ENCODE assay signal across 26 mouse cellular contexts in genomic region chr9:95464028-95464427, GRCm38 (mm10). TPM values are rescaled to one million over a fixed set of nuclear protein-coding genes. Genes with fewer than 3 reads are reported as not detected.
A peak's percentile ranks its signal among the peaks of the same experiment; 100 is the strongest.
DNase-seq lines count a peak whose midpoint lies in the region; ATAC-seq and TF ChIP-seq lines count a peak whose summit lies in the region.
"Had no signal": no experiment of that assay in that cellular context is flagged by ENCODE, and none has a peak within 500 bp of the region (broad histone marks: within the 10 kb centered on the region; RNA-seq: fewer than 3 reads in every experiment).

No protein-coding gene starts in this region.

- no peak overlapping the region for H3K9ac ChIP-seq in intestine, postnatal 0 days (ENCODE audit: low read depth, low read length)
- no peak overlapping the region for H3K9ac ChIP-seq in intestine, embryonic 16.5 days (ENCODE audit: low read depth, low read length)
- no peak overlapping the region for H3K9ac ChIP-seq in lung, postnatal 0 days (replicated peaks; ENCODE audit: low read depth)
- H3K9ac ChIP-seq in stomach, postnatal 0 days (ENCODE audit: low read length): no peak overlapping the region
- H3K9ac ChIP-seq: embryonic facial prominence, embryonic 12.5 days; forebrain, embryonic 12.5 days; hindbrain, embryonic 13.5 days; limb, embryonic 15.5 days; liver, embryonic 15.5 days; midbrain, embryonic 13.5 days; neural tube, embryonic 13.5 days had no signal

- no peaks in the 10 kb centered on the region for H3K9me3 ChIP-seq in intestine, postnatal 0 days (ENCODE audit: control insufficient read depth)
- no peaks in the 10 kb centered on the region for H3K9me3 ChIP-seq in intestine, embryonic 16.5 days (ENCODE audit: control insufficient read depth, low read length)
- no peaks in the 10 kb centered on the region for H3K9me3 ChIP-seq in lung, postnatal 0 days (ENCODE audit: low read length)
- H3K9me3 ChIP-seq in stomach, postnatal 0 days (ENCODE audit: control insufficient read depth, low read length): no peaks in the 10 kb centered on the region
- H3K9me3 ChIP-seq: embryonic facial prominence, embryonic 12.5 days; forebrain, embryonic 12.5 days; G1E; hindbrain, embryonic 13.5 days; limb, embryonic 15.5 days; liver, embryonic 15.5 days; midbrain, embryonic 13.5 days; neural tube, embryonic 13.5 days had no signal

- no peak overlapping the region for H3K27ac ChIP-seq in intestine, postnatal 0 days (ENCODE audit: low read depth, low read length)
- no peak overlapping the region for H3K27ac ChIP-seq in intestine, embryonic 16.5 days (ENCODE audit: low read length)
- no peak overlapping the region for H3K27ac ChIP-seq in lung, postnatal 0 days (ENCODE audit: low read length)
- H3K27ac ChIP-seq in stomach, postnatal 0 days (replicated peaks): no peak overlapping the region
- H3K27ac ChIP-seq: embryonic facial prominence, embryonic 12.5 days; forebrain, embryonic 12.5 days; hindbrain, embryonic 13.5 days; limb, embryonic 15.5 days; liver, embryonic 15.5 days; midbrain, embryonic 13.5 days; neural tube, embryonic 13.5 days had no signal

- H3K4me1 ChIP-seq in intestine, postnatal 0 days (replicated peaks; ENCODE audit: control insufficient read depth, insufficient read depth, low read length): no peaks in the 10 kb centered on the region
- H3K4me1 ChIP-seq in intestine, embryonic 16.5 days (ENCODE audit: control insufficient read depth, insufficient read depth, low read length): no peaks in the 10 kb centered on the region
- H3K4me1 ChIP-seq in lung, postnatal 0 days (ENCODE audit: insufficient read depth, low read depth, low read length): no peaks in the 10 kb centered on the region
- H3K4me1 ChIP-seq in stomach, postnatal 0 days (replicated peaks; ENCODE audit: control insufficient read depth, insufficient read depth): no peaks in the 10 kb centered on the region
- H3K4me1 ChIP-seq: embryonic facial prominence, embryonic 12.5 days; forebrain, embryonic 12.5 days; hindbrain, embryonic 13.5 days; limb, embryonic 15.5 days; liver, embryonic 15.5 days; midbrain, embryonic 13.5 days; neural tube, embryonic 13.5 days had no signal

- H3K4me2 ChIP-seq in intestine, postnatal 0 days (replicated peaks; ENCODE audit: low read depth): no peak overlapping the region
- no peak overlapping the region for H3K4me2 ChIP-seq in intestine, embryonic 16.5 days (ENCODE audit: low read depth, low read length)
- H3K4me2 ChIP-seq in lung, postnatal 0 days (replicated peaks; ENCODE audit: low read depth, low read length): no peak overlapping the region
- H3K4me2 ChIP-seq in stomach, postnatal 0 days (replicated peaks; ENCODE audit: low read depth): no peak overlapping the region
- H3K4me2 ChIP-seq: embryonic facial prominence, embryonic 12.5 days; forebrain, embryonic 12.5 days; hindbrain, embryonic 13.5 days; limb, embryonic 15.5 days; liver, embryonic 15.5 days; midbrain, embryonic 13.5 days; neural tube, embryonic 13.5 days had no signal

- 86% methylated on average over 1 of the region's 1 CpGs for WGBS in intestine, postnatal 0 days
- WGBS in intestine, embryonic 16.5 days: 85% methylated on average over 1 of the region's 1 CpGs
- 95% methylated on average over 1 of the region's 1 CpGs for WGBS in lung, postnatal 0 days
- WGBS in stomach, postnatal 0 days: 79% methylated on average over 1 of the region's 1 CpGs

- ATAC-seq in CD4-positive, CD25-positive, alpha-beta regulatory T cell, adult 4 months: no peak
- no peak for ATAC-seq in intestine, postnatal 0 days
- ATAC-seq in intestine, embryonic 16.5 days: no peak
- no peak for ATAC-seq in lung, postnatal 0 days
- no peak for ATAC-seq in stomach, postnatal 0 days (ENCODE audit: low FRiP score, low TSS enrichment)
- ATAC-seq: midbrain, embryonic 13.5 days had no signal

- no peak for TF ChIP-seq EP300 in lung, postnatal 0 days (IDR thresholded peaks at IDR 0.05)
- TF ChIP-seq EP300 in stomach, postnatal 0 days (optimal IDR thresholded peaks at IDR 0.05): no peak

- peak; percentile 5 for DNase-seq in CD4-positive, CD25-positive, alpha-beta regulatory T cell, adult 2 months (ENCODE audit: low read depth, low spot score)
- DNase-seq in lung, postnatal 0 days (ENCODE audit: low spot score): no peak
- no peak for DNase-seq in lung, postnatal 10 days
- DNase-seq in stomach, postnatal 0 days (ENCODE audit: low spot score): no peak
- no peak for DNase-seq in spleen, postnatal 10 days (ENCODE audit: low spot score in 2 of 2)
- DNase-seq: adrenal gland, adult 2 months; cerebellum, adult 11-12 months; cerebellum, postnatal 10 days; gastrocnemius, postnatal 10 days; kidney, postnatal 36 days; retina, postnatal 1 day; thymus, adult 2 months; thymus, postnatal 4 days had no signal

- H3K4me3 ChIP-seq in intestine, postnatal 0 days (ENCODE audit: low read depth, low read length): no peak overlapping the region
- no peak overlapping the region for H3K4me3 ChIP-seq in intestine, embryonic 16.5 days (ENCODE audit: low read length)
- no peak overlapping the region for H3K4me3 ChIP-seq in lung, postnatal 0 days (ENCODE audit: low read depth, low read length)
- H3K4me3 ChIP-seq in stomach, postnatal 0 days (ENCODE audit: low read depth, low read length): no peak overlapping the region
- H3K4me3 ChIP-seq: embryonic facial prominence, embryonic 12.5 days; forebrain, embryonic 12.5 days; hindbrain, embryonic 13.5 days; limb, embryonic 15.5 days; liver, embryonic 15.5 days; midbrain, embryonic 13.5 days; myocyte; neural tube, embryonic 13.5 days had no signal

- no peaks in the 10 kb centered on the region for H3K27me3 ChIP-seq in intestine, postnatal 0 days (replicated peaks; ENCODE audit: control insufficient read depth, insufficient read depth, low read length)
- no peaks in the 10 kb centered on the region for H3K27me3 ChIP-seq in intestine, embryonic 16.5 days (replicated peaks; ENCODE audit: control insufficient read depth, insufficient read depth, low read length)
- no peaks in the 10 kb centered on the region for H3K27me3 ChIP-seq in lung, postnatal 0 days (replicated peaks; ENCODE audit: insufficient read depth, low read length)
- H3K27me3 ChIP-seq in stomach, postnatal 0 days (ENCODE audit: control insufficient read depth, insufficient read depth, low read length): no peaks in the 10 kb centered on the region
- H3K27me3 ChIP-seq: CH12.LX; embryonic facial prominence, embryonic 12.5 days; forebrain, embryonic 12.5 days; hindbrain, embryonic 13.5 days; limb, embryonic 15.5 days; liver, embryonic 15.5 days; midbrain, embryonic 13.5 days; neural tube, embryonic 13.5 days had no signal

- peaks cover 46% of the 10 kb centered on the region for H3K36me3 ChIP-seq in intestine, postnatal 0 days (ENCODE audit: control insufficient read depth, insufficient read depth)
- H3K36me3 ChIP-seq in intestine, embryonic 16.5 days (ENCODE audit: control insufficient read depth, insufficient read depth, low read length): peaks cover 10% of the 10 kb centered on the region
- peaks cover 17% of the 10 kb centered on the region for H3K36me3 ChIP-seq in lung, postnatal 0 days (ENCODE audit: insufficient read depth, low read length)
- H3K36me3 ChIP-seq in stomach, postnatal 0 days (ENCODE audit: control insufficient read depth, insufficient read depth, low read length): peaks cover 13% of the 10 kb centered on the region

- TF ChIP-seq CTCF in intestine, postnatal 0 days (IDR thresholded peaks at IDR 0.05; ENCODE audit: low read depth): peak; percentile 44
- peak; percentile 42 for TF ChIP-seq CTCF in lung, postnatal 0 days (IDR thresholded peaks at IDR 0.05)
- peak; percentile 43 for TF ChIP-seq CTCF in stomach, postnatal 0 days (IDR thresholded peaks at IDR 0.05; ENCODE audit: low read depth)

RNA-seq across cellular contexts. Expression of gene U2surp, which starts 47.8 kb away (rescaled TPM):
- polyA plus RNA-seq in CD4-positive, CD25-positive, alpha-beta regulatory T cell, adult 4 months (2017; shearing (Covaris generic)): 100 to 1,000 TPM; 182 to 241 TPM
- polyA plus RNA-seq in intestine, postnatal 0 days (2015; fragmentation: Nextera tagmentation; extraction: Ambion mirVana): 97.5 and 112 TPM in 2 replicates
- polyA plus RNA-seq in intestine, embryonic 16.5 days (2015; fragmentation: Nextera tagmentation; extraction: Ambion mirVana): 103 and 109 TPM in 2 replicates
- polyA plus RNA-seq in lung, postnatal 0 days (2015; fragmentation: Nextera tagmentation; extraction: Ambion mirVana): 73.2 and 84.4 TPM in 2 replicates
- polyA plus RNA-seq in stomach, postnatal 0 days (2015; fragmentation: Nextera tagmentation; extraction: Ambion mirVana): 67.9 and 75.2 TPM in 2 replicates

RNA-seq across cellular contexts. Expression of gene Chst2, which starts 57.5 kb away (rescaled TPM):
- polyA plus RNA-seq in CD4-positive, CD25-positive, alpha-beta regulatory T cell, adult 4 months (2017; shearing (Covaris generic)): 1 to 10 TPM; 5.0 to 5.9 TPM
- 1.1 TPM in 2 replicates for polyA plus RNA-seq in intestine, postnatal 0 days (2015; fragmentation: Nextera tagmentation; extraction: Ambion mirVana)
- polyA plus RNA-seq in intestine, embryonic 16.5 days (2015; fragmentation: Nextera tagmentation; extraction: Ambion mirVana): 3.7 and 4.1 TPM in 2 replicates
- polyA plus RNA-seq in lung, postnatal 0 days (2015; fragmentation: Nextera tagmentation; extraction: Ambion mirVana): 11.4 and 14.7 TPM in 2 replicates
- polyA plus RNA-seq in stomach, postnatal 0 days (2015; fragmentation: Nextera tagmentation; extraction: Ambion mirVana): 0.75 and 0.87 TPM in 2 replicates
- polyA plus RNA-seq: G1E had no signal
